Mouse (Mus musculus) cerebellum, postnatal 10 days (tissue): ENCODE measurements around the gene Spag9.

Source experiments
- DNase-seq, 2 experiments: peaks; one replicate each; pipeline ENCODE4 v3.0.0; 2021; ENCODE audit warnings: mixed read lengths in 2 of 2

Spag9 gene

DNA sequence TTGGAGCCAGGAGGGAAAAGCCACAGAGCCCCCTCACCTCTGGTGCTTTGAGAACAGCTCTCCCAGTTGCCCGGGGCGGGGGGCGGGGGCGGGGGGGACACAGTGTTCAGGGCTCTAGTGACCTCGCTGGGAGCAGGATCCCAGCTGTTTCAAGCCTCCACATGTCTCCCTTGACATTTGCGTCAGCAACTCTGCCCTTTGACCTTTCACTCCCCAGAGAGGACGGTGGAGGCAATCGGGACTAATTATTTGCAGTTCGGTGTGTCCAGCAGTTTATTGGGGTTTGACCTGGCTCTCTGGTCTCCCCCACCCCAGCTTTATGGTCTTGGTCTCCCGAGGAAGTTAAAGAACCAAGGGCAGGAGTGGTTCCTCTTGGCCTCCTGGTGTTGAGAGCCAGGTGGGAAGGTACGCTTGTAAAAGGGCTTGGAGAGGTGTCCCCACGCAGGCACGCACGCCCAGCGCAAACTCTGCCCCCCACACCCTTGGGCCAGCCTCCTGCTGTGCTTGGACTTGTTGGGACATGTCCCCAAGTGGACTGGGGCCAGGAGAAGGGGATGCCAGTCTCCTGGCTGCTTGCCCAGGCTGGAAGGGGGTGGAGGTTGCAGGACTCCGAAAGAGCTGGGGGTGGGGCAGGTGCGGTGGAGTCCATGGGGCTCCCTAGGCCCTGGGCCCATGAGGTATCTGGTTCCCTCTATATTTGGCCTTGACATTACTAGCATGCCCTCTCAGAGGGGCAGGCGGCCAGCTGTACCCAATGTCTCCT lies 138.4 kb downstream of the Spag9 start:
- peak; percentile 84 to 92 for DNase-seq

DNA sequence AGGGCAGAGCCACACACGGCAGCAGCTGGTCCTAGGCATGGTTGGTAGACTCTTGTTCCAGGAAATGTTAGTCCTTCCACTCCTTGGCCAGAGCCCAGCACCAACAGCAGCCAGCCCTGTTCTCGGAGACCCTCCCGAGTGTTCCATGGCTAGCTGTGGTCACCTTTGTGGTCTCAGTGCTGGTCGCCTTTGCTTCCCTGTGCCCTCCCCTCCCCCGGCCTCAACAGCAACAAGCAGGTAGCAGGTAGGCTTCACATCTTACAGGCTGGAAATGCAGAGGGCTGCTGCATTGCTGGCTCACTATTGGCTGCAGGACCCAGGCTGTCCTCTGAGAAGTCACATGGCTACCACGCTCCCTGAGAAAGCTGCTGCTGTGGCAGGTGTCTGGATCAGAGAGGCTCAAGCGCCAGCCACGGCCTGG lies 139.7 kb downstream of the Spag9 start:
- peak; percentile 69 to 75 for DNase-seq

DNA sequence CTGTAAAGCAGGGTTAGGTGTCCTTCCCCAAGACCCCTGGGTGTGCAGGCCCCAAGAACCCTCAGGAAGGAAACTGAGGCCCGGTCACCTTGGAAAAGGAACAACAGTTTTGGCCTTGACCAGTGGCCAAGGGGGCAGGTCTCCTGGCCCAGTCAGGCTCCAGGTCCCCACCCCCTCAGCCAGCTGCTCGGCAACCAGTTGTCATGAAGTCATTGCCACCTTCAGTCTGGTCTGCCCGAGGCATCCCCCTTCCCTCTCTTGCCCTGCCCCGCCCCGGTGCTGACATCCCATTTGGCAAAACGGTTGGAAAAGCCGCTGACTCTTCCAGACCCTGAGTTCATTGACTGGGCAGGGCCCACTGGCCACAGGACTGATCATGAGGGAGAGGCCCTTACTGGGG lies 140.8 kb downstream of the Spag9 start:
- peak; percentile 63 to 67 for DNase-seq

DNA sequence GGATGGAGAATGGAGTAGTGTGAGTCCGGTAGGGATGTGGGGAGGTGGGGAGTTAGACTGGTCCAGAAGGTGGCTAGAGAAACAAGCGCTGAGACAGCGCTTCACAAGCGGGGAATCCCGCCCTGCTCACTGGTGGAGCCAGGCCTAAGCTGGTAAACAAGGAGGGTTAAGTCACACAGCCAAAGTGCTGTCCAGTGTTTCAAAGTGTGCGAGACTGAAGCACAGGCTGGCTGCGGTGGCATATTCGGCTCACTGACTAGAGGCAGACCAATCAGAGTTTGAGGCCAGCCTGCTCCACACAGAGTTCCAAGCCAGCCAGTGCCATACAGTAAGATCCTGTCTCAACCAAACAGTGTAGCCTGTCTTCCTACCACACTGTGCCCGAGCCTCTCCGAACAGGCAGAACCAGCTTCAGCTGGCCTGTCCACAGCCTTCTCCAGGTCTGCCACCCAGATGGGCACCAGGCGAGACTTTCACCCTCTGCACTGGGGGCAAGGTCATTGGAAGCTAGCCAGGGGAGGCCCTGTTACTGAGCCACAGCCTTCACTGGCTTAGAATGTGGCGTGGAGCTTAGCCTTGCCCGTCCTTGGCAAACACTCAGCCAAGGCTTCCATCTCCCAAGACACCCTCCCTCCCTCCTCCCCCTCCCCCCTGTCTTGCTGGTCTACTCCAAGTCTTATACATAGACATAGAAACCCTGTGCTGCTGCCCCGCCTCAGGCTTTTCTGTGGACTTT lies 141.6 kb downstream of the Spag9 start:
- DNase-seq: peak; percentile 66

DNA sequence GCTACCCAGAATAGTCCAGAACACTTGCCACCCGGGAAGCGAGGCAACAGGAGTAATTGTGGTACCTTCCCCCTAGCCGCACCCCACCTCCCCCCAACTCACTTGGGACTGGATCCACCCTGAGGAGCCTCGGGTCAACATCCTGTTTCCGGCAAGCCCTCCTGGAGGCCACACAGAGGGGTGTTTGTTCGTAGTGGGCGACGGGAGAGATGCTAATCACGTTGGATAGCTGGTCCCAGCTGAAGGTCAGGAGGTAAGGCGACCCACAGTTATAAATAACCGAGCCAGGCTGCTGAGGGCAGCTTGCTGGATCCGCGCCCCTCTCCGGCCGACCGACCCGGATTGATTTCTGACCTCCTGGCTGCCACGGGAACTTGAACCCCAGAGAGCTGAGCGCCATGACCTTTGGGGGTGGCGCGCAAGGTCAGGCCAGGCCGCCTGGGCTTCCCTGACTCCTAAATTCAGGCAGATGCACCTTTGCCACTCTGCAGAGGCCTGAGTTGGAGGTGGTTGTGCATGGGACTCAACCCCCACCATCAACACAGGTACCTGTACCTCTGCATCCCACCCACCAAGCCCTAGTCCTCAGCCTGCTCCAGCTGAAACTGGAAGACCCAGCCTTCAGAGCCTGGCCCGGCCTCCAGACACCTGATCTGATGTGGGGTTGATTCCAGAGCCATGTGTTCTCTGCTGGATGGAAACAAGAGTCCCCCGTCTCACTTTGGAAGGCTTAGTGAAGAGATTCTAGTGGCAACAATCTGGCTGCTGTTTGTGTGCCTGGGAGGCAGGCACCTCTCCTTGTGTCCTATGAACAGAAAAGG lies 142.7 kb downstream of the Spag9 start:
- peak in 1 of 2 experiments; percentile 27 for DNase-seq

DNA sequence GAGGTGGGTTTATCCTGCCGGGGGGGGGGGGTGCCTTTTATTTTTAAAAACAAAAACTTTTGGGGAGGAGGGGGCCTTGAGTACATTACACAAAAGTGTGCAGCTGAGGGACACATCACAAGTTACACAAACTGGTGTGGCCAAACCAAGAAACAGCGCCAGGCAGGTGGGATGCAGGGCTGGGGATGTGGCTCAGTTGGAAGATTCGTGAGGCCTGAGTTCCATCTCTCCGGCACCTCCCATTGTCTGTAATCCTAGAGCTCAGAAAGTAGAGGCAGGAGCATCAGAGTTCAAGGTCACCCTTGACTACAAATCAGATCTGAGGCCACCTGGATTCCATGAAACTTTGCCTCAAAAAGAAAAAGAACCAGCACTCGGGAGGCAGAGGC lies 143.3 kb downstream of the Spag9 start:
- no peak for DNase-seq

DNA sequence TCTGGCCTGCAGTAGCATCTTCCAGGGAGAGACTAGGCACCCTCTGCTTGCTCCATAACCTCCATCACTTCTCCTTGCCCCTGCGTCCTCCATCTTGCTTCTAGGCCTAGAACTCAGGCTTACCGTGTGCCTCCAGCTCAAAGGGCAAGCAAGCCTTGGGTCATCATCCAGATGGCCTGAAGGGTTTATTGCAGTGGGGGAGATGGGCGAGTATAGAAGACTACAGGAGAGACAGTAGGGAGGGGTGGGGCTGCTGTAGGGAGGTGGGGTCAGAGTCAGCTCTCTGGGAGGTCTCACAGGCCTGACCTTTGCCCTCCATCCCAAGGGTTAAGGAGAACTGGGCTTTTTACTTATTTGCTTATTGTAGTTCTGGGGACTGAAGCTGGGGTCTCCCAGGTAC lies 144.6 kb downstream of the Spag9 start:
- no peak for DNase-seq

DNA sequence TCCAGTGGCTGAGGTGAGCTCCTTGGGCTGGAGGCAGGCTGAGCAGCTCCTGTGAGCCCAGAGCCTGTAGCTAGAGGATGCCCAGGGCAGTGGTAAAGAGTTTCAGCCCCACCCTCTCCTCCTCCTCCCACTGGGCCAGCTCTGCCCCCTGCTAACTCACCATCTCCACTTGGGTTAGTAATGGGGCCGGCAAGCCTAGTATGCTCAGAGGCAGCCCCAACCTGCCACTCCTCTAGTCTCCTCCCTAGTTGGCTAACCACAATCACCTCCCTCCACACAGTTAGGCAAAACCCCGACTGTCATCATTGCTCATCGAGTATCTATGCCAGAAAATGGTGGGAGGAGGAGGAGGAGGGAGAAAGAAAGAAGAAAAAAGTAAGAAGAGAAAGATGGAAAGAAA lies 145.7 kb downstream of the Spag9 start:
- no peak for DNase-seq

DNA sequence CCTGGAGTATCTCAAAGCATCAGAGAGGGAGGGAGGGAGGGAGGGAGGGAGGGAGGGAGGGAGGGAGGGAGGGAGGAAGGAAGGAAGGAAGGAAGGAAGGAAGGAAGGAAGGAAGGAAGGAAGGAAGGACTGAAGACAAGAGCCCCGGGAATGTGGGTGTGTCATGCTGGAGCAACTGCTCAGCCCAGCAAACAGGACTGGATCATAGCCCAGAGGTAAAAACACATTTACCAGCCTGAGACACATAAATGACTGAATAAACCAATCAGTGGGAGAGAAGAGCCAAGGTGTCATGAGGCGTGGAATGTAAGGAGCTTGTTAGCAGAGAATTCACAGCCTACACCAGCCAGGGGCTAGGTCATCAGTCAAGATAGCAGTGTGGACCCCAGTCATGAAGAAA lies 147.4 kb downstream of the Spag9 start:
- DNase-seq: no peak

DNA sequence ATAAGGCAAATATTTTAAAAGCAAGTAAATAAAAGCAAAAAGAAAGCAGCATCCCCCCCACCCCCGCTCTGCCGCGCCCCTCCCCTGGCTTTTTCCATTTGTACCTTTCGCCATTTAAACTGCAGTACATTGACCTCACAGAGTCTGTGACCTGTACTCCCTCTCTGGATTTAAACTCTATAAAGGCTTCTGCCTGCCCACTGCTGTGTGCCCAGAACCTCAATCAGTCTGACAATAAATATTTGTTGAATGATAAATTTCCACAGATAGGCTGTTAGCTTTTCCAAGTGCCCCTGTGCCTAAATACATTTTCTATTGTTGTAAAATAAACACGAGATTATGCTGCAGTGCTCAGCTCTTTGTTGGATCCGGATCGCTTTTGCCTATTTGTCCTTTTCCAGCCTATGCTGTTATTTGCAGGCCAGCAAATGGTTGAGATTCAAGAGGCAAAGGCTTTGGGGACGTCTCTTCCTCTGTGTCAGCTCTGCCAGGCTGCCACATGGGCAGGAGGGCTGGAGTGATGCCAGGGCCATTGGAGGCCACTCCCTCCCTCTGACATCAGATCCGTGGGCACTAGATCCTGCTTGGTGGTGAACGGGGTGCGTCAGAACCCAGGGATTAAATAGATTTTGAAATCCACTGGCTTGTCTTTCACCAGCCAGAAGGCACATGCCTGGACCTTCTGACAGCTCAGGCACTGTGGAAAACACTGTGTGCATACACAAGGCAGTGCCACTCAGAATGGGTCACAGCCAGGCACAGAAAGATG lies 149.1 kb downstream of the Spag9 start:
- peak; percentile 99 to 100 for DNase-seq

DNA sequence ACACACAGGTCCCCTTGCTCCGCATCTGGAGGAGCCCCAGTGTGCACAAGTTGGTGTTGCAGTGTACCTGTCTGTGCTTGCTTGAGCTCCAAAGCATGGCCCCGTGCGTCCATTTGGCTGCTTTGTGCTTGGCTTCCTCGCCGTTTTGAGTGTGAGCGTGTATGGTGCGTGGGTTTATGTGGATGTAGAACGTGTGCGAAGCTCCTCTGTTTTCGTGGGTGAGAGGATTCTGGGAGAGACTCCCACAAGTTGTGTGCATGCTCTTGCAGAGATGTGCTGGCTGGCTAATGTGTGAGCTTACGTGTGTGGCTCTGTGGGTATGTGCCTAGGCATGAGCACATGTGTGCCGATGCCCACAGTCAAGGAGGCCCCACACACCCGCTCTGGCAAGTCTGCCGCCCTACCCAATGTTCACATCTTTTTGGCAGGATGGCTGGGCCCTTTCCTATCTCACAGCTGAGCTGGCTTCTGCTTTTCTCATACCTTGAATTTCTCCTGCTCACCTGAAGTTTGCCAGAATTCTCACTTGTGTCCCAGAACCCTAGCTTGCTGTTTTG lies 150.2 kb downstream of the Spag9 start:
- DNase-seq: no peak

DNA sequence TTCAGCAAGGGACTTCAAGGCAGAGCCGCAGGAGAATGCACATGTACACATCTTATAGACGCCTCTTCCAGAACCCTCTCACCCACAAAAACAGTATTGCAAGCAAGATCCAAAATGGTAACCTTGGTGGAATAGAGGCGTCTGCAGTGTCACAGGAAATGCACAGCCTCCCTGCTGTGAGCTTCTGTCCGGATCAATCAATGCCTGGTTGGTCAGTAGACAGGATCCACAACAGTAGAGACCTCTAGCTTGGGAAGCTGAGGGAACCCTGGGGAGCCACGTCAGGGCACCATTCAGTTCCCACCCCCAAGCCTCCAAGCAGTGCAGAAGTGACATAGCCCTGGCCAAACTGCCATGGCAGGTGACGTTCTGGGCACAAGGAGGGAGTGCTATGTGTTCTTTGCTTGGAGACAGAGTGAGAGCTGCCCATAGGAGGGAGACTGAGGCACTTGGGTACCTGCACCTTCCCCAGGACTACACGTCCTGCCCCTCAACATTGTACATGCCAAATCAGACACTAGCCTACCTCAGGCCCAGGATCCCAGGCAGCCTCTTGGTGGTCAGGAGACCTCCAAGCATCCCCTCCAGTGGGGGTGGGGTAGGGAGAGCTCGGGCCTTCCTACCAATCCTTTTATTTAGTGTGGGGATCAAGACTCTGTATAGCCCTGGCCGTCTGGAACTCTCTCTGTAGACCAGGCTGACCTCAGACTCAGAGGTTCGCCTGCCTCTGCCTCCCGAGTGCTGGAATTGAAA lies 151.0 kb downstream of the Spag9 start:
- no peak for DNase-seq

DNA sequence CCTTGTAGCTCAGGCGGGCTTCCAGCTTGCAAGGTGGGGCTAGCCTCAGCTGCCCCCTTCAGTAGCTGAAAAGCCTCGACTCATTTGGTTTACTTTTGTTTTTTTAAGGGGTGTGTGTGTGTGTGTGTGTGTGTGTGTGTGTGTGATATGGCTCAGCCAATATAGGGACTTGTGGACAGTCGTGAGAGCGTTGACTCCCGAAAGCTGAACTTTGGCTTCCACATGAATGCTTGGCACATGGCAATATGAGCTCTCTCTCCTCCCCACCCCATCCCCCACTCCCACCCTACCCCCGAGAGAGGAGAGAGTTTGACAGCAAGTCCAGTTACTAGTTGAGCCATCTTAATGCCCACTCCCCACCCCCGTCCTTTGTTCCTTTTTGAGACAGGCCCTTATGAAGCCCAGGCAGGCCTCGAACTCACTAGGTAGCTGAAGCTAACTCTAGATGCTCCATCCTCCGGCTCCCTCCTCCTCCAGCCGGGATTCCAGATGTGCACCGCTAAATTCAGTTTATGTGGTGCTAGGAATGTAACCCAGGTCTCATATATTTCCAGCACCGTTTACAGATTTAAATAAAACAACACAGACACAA lies 152.3 kb downstream of the Spag9 start:
- no peak for DNase-seq

DNA sequence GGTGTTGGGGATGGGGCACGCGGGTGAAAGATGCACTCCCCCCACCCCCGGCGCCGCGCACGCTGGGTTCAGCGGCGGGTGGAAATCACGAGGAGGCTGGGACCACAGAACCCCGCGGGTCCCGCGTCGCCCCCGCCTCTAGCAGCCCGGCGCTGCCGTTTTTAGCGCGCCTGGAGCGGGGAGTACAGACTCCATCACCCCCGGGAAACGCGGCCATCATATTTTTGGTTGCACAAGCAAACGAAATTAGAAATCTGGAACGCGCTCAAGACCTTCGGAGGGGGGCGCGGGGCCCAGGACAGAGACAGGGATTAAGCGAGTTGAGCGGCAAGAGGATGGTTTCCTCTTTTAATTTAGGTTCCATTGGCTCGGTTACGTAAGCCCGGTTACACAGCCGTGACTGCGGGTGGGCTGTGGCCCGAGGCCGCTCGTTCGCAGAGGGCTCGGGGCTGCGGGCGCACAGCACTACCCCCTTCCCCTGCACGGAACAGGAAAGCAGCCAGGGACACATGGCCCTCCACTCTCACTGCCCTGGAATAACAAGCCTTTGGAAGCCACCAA lies 153.1 kb downstream of the Spag9 start:
- DNase-seq: peak; percentile 91 to 93

DNA sequence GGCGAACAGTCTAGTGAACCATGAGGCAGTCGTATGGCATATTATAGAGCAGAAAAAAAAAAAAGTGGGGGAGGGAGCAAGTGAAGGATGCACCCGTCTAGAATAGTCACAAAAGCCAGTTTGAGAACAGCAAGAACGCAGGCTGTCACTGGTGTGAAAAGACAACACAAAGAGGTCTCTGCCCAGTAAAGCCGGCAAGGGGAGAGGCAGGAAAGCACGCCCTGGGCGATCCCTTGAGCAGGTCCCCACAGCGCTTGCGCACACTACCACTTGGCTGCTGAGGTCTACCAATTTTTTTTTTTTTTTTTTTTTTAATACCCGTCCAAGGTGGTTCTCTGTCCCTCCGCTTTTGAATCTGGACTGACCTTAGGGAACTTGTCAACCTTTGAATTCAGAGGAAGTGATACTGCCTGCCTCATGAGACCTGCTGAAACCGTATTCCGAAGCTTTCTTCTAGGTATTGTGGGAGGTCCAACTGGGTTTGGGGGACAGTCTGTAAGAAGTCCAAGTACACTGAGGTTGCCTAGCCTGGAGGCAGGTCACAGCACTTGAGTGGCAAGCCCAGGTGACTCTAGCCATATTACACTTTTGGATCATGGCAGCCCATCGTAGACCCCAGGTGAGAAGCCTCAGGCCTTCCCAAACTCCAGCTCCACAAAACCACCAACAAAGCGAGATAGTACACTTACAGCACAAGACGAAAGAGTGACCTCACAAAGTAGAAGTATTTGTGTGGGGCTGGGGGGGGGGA lies 153.8 kb downstream of the Spag9 start:
- peak; percentile 78 to 83 for DNase-seq

DNA sequence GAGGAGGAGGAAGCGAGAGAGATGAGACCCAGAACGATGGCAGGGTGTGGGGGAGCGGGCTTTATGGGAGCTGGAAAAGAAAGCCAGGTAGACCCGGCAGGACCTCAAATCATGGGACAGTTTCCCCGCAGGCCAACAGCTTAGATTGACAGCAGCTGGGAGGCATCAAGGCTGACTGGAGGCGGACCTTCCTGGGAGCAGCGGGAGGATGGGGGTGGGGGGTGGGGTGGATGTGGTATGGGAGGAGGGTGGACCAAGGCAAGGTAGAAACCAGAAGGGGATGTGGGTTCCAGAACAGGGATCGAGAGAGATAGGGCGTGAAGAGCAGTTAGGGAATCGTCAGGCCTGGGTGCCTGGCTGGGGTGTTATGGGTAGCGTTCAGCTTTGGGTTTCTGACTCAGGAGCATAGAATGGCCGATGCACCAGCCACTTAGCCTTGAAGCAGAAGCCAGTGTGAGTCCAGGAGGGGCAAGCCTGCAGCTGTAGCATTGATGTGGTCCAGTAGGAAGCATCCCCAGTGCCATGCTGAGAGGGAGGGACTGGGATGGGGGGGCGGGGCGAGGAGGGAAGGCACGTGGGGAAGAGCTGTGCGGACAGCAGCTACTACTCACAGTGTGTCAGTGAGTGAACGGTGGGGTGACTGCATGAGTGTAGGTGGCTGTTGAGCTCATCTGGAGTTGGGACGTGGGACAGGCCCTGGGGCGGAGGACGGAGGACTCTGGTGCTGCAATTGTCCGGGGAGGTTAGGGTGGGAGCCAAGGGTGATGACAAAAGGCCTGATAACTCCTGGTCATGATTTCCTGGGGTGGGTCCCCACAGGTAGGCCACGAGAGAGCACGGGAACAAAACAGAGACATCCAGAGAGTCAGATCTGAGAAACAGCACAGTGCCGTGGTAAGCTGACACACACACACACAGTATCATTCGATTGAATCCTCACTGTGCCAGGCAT lies 154.9 kb downstream of the Spag9 start:
- no peak for DNase-seq

DNA sequence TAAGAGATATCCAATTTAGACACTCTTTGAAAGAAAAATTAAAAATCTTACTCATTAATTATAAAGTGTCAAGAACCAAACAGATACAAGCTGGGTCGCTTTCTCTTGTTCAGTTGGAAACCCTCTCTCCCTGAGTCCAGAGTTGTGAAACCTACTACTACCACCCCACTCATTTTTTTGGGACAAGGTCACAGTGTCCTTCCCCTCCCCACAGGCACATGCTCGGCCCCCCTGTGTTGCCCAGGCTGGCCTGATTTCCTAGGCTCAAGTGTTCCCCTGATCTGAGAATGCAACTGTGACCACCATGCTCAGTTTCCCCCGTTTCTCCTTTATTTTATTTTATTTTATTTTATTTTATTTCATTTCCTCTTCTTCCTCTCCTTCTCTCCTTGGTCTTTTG lies 158.3 kb downstream of the Spag9 start:
- no peak for DNase-seq

DNA sequence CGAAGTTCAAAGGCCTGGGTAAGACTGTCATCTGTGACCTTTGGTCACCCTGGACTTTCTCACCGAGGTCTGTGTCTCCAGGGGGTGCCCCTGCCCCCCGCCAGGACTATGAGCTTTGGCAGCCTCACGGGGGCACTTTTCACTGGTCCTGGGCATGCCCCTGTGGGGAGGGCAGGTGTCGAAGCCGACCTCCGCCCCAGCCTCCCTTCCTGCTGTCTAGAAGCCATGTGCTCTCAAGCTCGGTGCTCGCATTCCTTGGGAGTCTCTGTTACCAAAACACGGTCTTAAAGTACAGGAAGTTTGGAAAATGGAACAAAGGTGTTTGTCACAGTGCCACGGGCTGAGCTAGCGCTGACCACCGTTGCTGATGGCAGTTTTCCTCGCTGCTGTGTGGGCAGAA lies 162.6 kb downstream of the Spag9 start:
- DNase-seq: peak in 1 of 2 experiments; percentile 45
